Comparison of ENCODE assay signal across 15 mouse cellular contexts in the genomic region with DNA sequence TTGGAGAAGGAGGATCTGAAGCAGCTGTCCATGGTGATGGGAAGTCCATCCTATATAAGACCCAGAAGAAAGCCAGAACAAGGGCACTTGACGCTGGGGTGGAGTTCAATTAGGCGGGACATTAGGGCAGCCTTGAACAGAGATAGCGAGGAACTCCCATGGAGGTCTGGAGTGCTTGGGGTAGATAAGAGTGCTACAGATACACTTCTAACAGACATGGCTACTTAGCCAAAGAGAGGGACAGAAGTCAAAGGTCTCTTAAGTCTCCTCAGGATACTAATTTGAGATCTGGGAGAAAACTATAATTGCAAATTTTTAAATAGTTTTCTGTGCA.
DNase-seq lines count a peak whose midpoint lies in the region; ATAC-seq and TF ChIP-seq lines count a peak whose summit lies in the region.
"Had no signal": no experiment of that assay in that cellular context is flagged by ENCODE, and none has a peak within 500 bp of the region (broad histone marks: within the 10 kb centered on the region; RNA-seq: fewer than 3 reads in every experiment).

No protein-coding gene starts in this region.

- no peak for DNase-seq in heart, adult 8-10 months (ENCODE audit: low spot score)
- DNase-seq in c-Kit-positive CD71-positive TER-119-positive erythroid progenitor cells, embryonic 14.5 days (ENCODE audit: low spot score) = peak; percentile 84
- no peak for DNase-seq in urinary bladder, postnatal 36 days (ENCODE audit: low spot score in 2 of 2)
- DNase-seq in urinary bladder, postnatal 10 days (ENCODE audit: low spot score) = no peak
- DNase-seq in natural killer cell, adult 2 months (ENCODE audit: low spot score in 2 of 2) = no peak
- DNase-seq: adrenal gland, postnatal 10 days; cerebellum, adult 11-12 months; heart, adult 2 months; kidney, postnatal 25 days; thymus, postnatal 36 days had no signal

- no peak overlapping the region for H3K27ac ChIP-seq in heart, embryonic 13.5 days (replicated peaks)
- H3K27ac ChIP-seq in liver, embryonic 15.5 days (replicated peaks) = peak overlapping the region; percentile 77
- H3K27ac ChIP-seq: heart, adult 2 months; midbrain, embryonic 12.5 days had no signal

- WGBS in heart, embryonic 13.5 days = 19% methylated on average over 3 of the region's 3 CpGs
- WGBS in liver, embryonic 15.5 days (ENCODE audit: insufficient replicate concordance) = 38% methylated on average over 3 of the region's 3 CpGs

- H3K36me3 ChIP-seq in heart, embryonic 13.5 days = no peaks in the 10 kb centered on the region
- H3K36me3 ChIP-seq in C2C12 (ENCODE audit: control insufficient read depth, insufficient read depth) = no peaks in the 10 kb centered on the region
- H3K36me3 ChIP-seq in liver, embryonic 15.5 days (replicated peaks) = 0 out of 2 replicates have a peak, but pooled peaks cover 6% of the 10 kb centered on the region
- H3K36me3 ChIP-seq: midbrain, embryonic 12.5 days had no signal

- ATAC-seq in heart, embryonic 13.5 days (ENCODE audit: extremely low read depth, insufficient number of reproducible peaks, low FRiP score, low TSS enrichment) = 0 out of 2 replicates have a peak, but pooled peaks have one; percentile 14
- peak; percentile 99 for ATAC-seq in liver, embryonic 15.5 days (ENCODE audit: insufficient read depth)

- no peaks in the 10 kb centered on the region for H3K79me3 ChIP-seq in C2C12 (ENCODE audit: low read depth)

- H3K27me3 ChIP-seq in heart, embryonic 13.5 days (replicated peaks) = no peaks in the 10 kb centered on the region
- H3K27me3 ChIP-seq in C2C12 (ENCODE audit: control insufficient read depth, insufficient read depth, insufficient read length) = no peaks in the 10 kb centered on the region
- H3K27me3 ChIP-seq in liver, embryonic 15.5 days = no peaks in the 10 kb centered on the region
- H3K27me3 ChIP-seq: midbrain, embryonic 12.5 days had no signal

- TF ChIP-seq CTCF in C2C12 (IDR thresholded peaks at IDR 0.05; ENCODE audit: control insufficient read depth, insufficient read depth, insufficient read length) = no peak

- no peaks in the 10 kb centered on the region for H3K9me3 ChIP-seq in heart, embryonic 13.5 days
- H3K9me3 ChIP-seq in liver, embryonic 15.5 days (replicated peaks) = no peaks in the 10 kb centered on the region
- H3K9me3 ChIP-seq: midbrain, embryonic 12.5 days had no signal

- H3K4me2 ChIP-seq in heart, embryonic 13.5 days = no peak overlapping the region
- H3K4me2 ChIP-seq in liver, embryonic 15.5 days = peak overlapping the region; percentile 19; the same call in 1 of the 2 replicates
- H3K4me2 ChIP-seq: hindbrain, embryonic 14.5 days; midbrain, embryonic 12.5 days had no signal

- H3K4me1 ChIP-seq in heart, embryonic 13.5 days = peaks cover 12% of the 10 kb centered on the region
- H3K4me1 ChIP-seq in liver, embryonic 15.5 days (replicated peaks) = peaks cover 35% of the 10 kb centered on the region

- no peak overlapping the region for H3K9ac ChIP-seq in heart, embryonic 13.5 days
- no peak overlapping the region for H3K9ac ChIP-seq in liver, embryonic 15.5 days
- H3K9ac ChIP-seq: hindbrain, embryonic 14.5 days; midbrain, embryonic 12.5 days had no signal

- no peaks in the 10 kb centered on the region for H3K79me2 ChIP-seq in C2C12 (ENCODE audit: control insufficient read depth, insufficient read depth)

- H3ac ChIP-seq in C2C12 (ENCODE audit: control insufficient read depth, insufficient read length, low read depth) = no peak overlapping the region

- no peak overlapping the region for H3K4me3 ChIP-seq in heart, embryonic 13.5 days
- no peak overlapping the region for H3K4me3 ChIP-seq in C2C12 (ENCODE audit: insufficient read depth, poor library complexity, severe bottlenecking)
- H3K4me3 ChIP-seq in liver, embryonic 15.5 days (replicated peaks) = no peak overlapping the region
- H3K4me3 ChIP-seq: heart, adult 2 months; midbrain, embryonic 12.5 days had no signal

TF ChIP-seq in C2C12, 6 proteins besides CTCF, POLR2A, EP300 and RAD21:
- TF ChIP-seq FOSL1 (IDR thresholded peaks at IDR 0.05; ENCODE audit: insufficient read depth, low read length, poor library complexity, severe bottlenecking) = no peak
- TF ChIP-seq MYOD1 (IDR thresholded peaks at IDR 0.05; ENCODE audit: control insufficient read depth, insufficient read length, low read depth) = no peak
- TF ChIP-seq MAX (IDR thresholded peaks at IDR 0.05) = peak; percentile 4
- TF ChIP-seq MYOG (IDR thresholded peaks at IDR 0.05; ENCODE audit: control insufficient read depth, extremely low read depth, insufficient read length) = no peak
- no peak for TF ChIP-seq CEBPB (IDR thresholded peaks at IDR 0.05; ENCODE audit: low read depth)
- TF ChIP-seq USF1 (IDR thresholded peaks at IDR 0.05; ENCODE audit: low read depth) = no peak
